Mouse (Mus musculus) thymus, adult 2 months (tissue): Measurements from ENCODE around the gene Csnk2a1. TPM values are rescaled to one million over a fixed set of nuclear protein-coding genes. Genes with fewer than 3 reads are reported as not detected.

ENCODE experiments used
- DNase-seq: peaks from one replicate; pipeline ENCODE4 v3.0.0; 2021
- H3K27ac ChIP-seq: fragments of 200-500 bp; 2 replicates; pipeline ENCODE4 v1.5.1; 2012; ENCODE audit warnings: low read length, control low read depth; ENCODE audit not compliant: control insufficient read depth, insufficient read depth
- H3K27me3 ChIP-seq: fragments of 200-500 bp; 2 replicates; pipeline ENCODE4 v1.6.1; 2012; ENCODE audit warnings: mild to moderate bottlenecking, low read length, moderate library complexity, mixed read lengths; ENCODE audit not compliant: control insufficient read depth, insufficient read depth
- H3K36me3 ChIP-seq: fragments of 200-500 bp; 2 replicates; pipeline ENCODE4 v1.6.1; 2012; ENCODE audit warnings: mild to moderate bottlenecking, low read length, moderate library complexity; ENCODE audit not compliant: control insufficient read depth, insufficient read depth
- H3K4me1 ChIP-seq: fragments of 200-500 bp; replicated peaks from 2 replicates; pipeline ENCODE4 v1.6.1; 2012; ENCODE audit warnings: low read length; ENCODE audit not compliant: control insufficient read depth, insufficient read depth
- H3K4me3 ChIP-seq: fragments of 200-500 bp; 2 replicates; pipeline ENCODE4 v1.5.1; 2012; ENCODE audit warnings: mild to moderate bottlenecking, low read length, control low read depth, moderate library complexity; ENCODE audit not compliant: control insufficient read depth, insufficient read depth
- CTCF ChIP-seq: fragments of 200-500 bp; IDR thresholded peaks from 2 replicates; pipeline ENCODE4 v1.5.1; 2012; ENCODE audit warnings: mild to moderate bottlenecking, control low read depth, low read length, moderate library complexity, borderline replicate concordance; ENCODE audit not compliant: control insufficient read depth, poor library complexity, insufficient read depth; ENCODE audit errors: extremely low read depth
- POLR2A ChIP-seq: fragments of 200-500 bp; IDR thresholded peaks from 2 replicates; pipeline ENCODE4 v1.6.1; 2012; ENCODE audit warnings: mild to moderate bottlenecking, low read length, control low read depth, moderate library complexity; ENCODE audit not compliant: control insufficient read depth, poor library complexity, insufficient read depth; ENCODE audit errors: extremely low read depth
- WGBS: fragments of 180-500 bp; shearing (Covaris S2); methylation state at CpG from one replicate; pipeline ENCODE4 v1.1.7; 2018; 5-methylcytosine and 5-hydroxymethylcytosine counted together
- polyA plus RNA-seq: library from polyadenylated mRNA; depleted of rRNA; stranded (reverse); fragments of >200 nt; gene quantifications from 2 replicates; pipeline ENCODE4 v1.2.3, GENCODE M21; 2012

Gene Csnk2a1
- polyA plus RNA-seq, 1 experiment, result 36.1 TPM

DNA sequence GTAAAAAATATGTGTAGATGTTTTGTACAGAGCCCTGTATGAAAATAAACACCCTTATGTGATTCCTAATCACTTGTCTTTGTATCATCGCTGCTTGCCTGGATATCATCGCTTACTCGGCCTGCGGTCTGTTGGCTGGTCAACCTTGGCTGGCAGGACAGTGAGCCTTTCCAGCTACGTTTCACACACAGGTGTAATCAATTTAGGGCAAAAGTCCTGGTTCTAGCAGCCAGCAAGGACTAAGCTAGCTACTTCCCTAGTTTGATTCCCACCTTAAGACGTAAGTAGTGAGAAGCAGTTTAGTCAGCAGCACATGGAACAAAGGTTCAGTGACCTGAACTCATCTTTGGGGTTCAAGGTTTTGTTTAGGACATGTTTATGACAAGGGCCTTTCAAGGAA is 87.3 kb downstream of the Csnk2a1 start:
- DNase-seq, result no peak
- TF ChIP-seq CTCF, result no peak
- no peak for TF ChIP-seq POLR2A
- Histone ChIP-seq H3K36me3 (peaks cover 84% of the 10 kb centered on the region), H3K27me3 (no peaks in the 10 kb centered on the region), H3K4me3 (no peak overlapping the region), H3K4me1 (no peaks in the 10 kb centered on the region), H3K27ac (no peak overlapping the region)
- WGBS, result 97% methylated on average over 6 of the region's 6 CpGs

- H3K36me3 ChIP-seq, result peaks cover 63% of the 10 kb centered on the region
- H3K27me3 ChIP-seq, result no peaks in the 10 kb centered on the region
- DNase-seq, result no peak
- 95% methylated on average over 6 of the region's 6 CpGs for WGBS
- no peak overlapping the region for H3K4me3 ChIP-seq
- no peaks in the 10 kb centered on the region for H3K4me1 ChIP-seq
- TF ChIP-seq POLR2A (no peak), CTCF (no peak)
- H3K27ac ChIP-seq, result no peak overlapping the region
Measured at GRCm38 (mm10) chr2:152317054-152317453, 90.4 kb downstream of the Csnk2a1 start.

DNA sequence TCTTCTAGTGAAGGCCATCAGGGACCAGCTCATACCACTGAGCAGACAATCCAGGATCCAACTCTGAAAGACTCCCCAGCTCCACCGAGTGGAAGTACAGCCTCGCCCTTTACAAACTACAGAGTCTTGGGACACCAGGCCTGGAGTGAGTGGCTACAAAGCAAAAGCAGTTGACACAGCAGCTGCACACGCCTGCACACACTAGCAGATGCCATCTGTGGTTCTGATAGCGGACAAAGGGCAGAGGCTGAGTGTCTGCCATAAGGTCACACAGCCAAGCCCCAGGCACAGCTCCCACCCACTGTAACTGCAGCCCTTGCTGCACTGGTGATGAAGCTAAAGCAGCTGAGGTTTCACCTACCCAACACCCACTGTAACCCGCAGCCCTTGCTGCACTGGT is 94.9 kb downstream of the Csnk2a1 start:
- H3K27me3 ChIP-seq, result no peaks in the 10 kb centered on the region
- WGBS, result 97% methylated on average over 5 of the region's 5 CpGs
- peaks cover 59% of the 10 kb centered on the region for H3K36me3 ChIP-seq
- DNase-seq, result no peak
- TF ChIP-seq CTCF (no peak), POLR2A (no peak)
- H3K4me1 ChIP-seq, result no peaks in the 10 kb centered on the region
- no peak overlapping the region for H3K4me3 ChIP-seq
- H3K27ac ChIP-seq, result no peak overlapping the region

DNA sequence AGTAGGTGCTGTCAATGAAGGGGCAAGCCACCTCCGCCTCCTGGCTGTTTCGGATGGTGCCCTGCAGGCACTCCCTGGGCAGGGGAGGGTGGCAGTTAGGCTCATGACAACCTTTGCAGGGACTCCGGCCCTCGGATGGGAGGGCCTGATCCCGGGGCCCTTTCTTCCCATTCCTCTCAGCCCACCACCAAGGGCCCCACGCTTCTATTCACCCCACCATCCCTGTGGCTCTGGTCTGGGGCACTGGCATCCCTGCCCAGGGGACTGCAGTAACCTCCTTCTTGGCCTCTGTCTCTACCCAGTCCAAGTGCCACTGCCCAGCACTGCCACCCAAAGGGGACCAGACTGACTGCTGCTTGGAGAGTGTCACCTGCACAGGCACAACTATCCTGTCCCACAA is 95.6 kb downstream of the Csnk2a1 start:
- TF ChIP-seq CTCF (no peak), POLR2A (no peak)
- Histone ChIP-seq H3K36me3 (peaks cover 59% of the 10 kb centered on the region), H3K27ac (no peak overlapping the region), H3K4me3 (no peak overlapping the region), H3K27me3 (no peaks in the 10 kb centered on the region), H3K4me1 (no peaks in the 10 kb centered on the region)
- no peak for DNase-seq
- 98% methylated on average over 6 of the region's 6 CpGs for WGBS

DNA sequence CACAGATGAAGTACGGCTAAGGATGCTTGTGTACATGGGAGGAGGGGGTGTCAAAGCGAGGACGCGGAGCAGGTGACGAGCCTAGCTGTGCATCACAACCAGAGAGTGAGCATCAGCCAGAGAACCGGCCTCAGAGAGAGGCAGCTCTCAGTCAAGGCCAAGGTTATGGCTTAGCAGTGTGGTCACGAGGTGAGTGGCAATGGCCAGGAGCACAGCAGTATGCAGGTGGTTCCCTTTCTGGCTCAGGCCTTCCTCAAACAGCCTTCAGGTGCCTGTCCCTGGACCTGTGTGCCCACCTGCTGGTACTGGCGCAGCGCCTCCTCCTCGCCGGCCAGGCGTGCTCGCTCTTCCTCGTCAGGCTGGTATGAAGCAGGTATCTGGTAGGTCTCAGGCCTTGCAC is 97.3 kb downstream of the Csnk2a1 start:
- no peak for DNase-seq
- Histone ChIP-seq H3K4me1 (no peaks in the 10 kb centered on the region), H3K27me3 (no peaks in the 10 kb centered on the region), H3K27ac (no peak overlapping the region), H3K4me3 (no peak overlapping the region), H3K36me3 (peaks cover 50% of the 10 kb centered on the region)
- no peak for TF ChIP-seq POLR2A
- TF ChIP-seq CTCF, result no peak
- 96% methylated on average over 14 of the region's 14 CpGs for WGBS

- TF ChIP-seq CTCF (no peak), POLR2A (no peak)
- Histone ChIP-seq H3K4me3 (no peak overlapping the region), H3K27ac (no peak overlapping the region), H3K36me3 (peaks cover 48% of the 10 kb centered on the region), H3K4me1 (no peaks in the 10 kb centered on the region), H3K27me3 (no peaks in the 10 kb centered on the region)
- DNase-seq, result no peak
- 96% methylated on average over 3 of the region's 3 CpGs for WGBS
Measured at GRCm38 (mm10) chr2:152324842-152325241, 98.2 kb downstream of the Csnk2a1 start.

- no peak for TF ChIP-seq CTCF
- no peak for TF ChIP-seq POLR2A
- Histone ChIP-seq H3K36me3 (peaks cover 48% of the 10 kb centered on the region), H3K4me1 (peaks cover 8% of the 10 kb centered on the region)
Measured at GRCm38 (mm10) chr2:152326157-152326556, 99.5 kb downstream of the Csnk2a1 start.

More at GRCm38 (mm10) chr2:152326157-152326556, 99.5 kb downstream of the Csnk2a1 start:
- Histone ChIP-seq H3K27ac (no peak overlapping the region), H3K27me3 (no peaks in the 10 kb centered on the region), H3K4me3 (no peak overlapping the region)
- no peak for DNase-seq
- 95% methylated on average over 13 of the region's 13 CpGs for WGBS
